Mouse (Mus musculus): ENCODE measurements around the gene BC049352. TPM values are rescaled to one million over a fixed set of nuclear protein-coding genes. Genes with fewer than 3 reads are reported as not detected.

The BC049352 gene
- polyA plus RNA-seq, 1 experiment: not detected

DNA sequence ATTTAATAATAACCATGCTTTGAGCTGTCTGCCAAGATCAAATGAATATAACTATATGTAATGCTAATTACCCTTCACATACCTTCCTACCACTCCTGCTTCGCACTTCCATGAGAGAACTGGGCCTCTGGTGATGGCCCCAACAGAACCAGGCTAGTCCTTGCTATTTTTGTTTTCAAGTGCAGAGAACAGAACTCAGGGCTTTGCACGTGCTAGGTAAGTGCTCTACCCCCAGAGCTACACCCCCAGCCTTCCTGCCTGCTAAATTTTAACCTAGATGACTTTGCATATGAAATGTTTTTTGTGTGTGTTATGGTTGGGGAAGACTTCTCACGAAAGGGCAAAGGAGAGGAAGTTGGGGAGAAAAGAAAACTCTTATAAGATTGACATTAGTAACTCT, 714 bp downstream of the BC049352 start:
- no peak overlapping the region for H3K4me3 ChIP-seq (ENCODE audit: insufficient read depth, poor library complexity, severe bottlenecking)
- no peak overlapping the region for H3ac ChIP-seq (ENCODE audit: control insufficient read depth, insufficient read length, low read depth)
- H3K36me3 ChIP-seq (ENCODE audit: control insufficient read depth, insufficient read depth): no peaks in the 10 kb centered on the region
- H3K27me3 ChIP-seq (ENCODE audit: control insufficient read depth, insufficient read depth, insufficient read length): peaks cover 17% of the 10 kb centered on the region
- no peaks in the 10 kb centered on the region for H3K79me2 ChIP-seq (ENCODE audit: control insufficient read depth, insufficient read depth)
- H3K79me3 ChIP-seq (ENCODE audit: low read depth): no peaks in the 10 kb centered on the region
- no peak for TF ChIP-seq CEBPB (IDR thresholded peaks at IDR 0.05; ENCODE audit: low read depth)
- no peak for TF ChIP-seq MYOD1 (IDR thresholded peaks at IDR 0.05; ENCODE audit: control insufficient read depth, insufficient read length, low read depth)
- no peak for TF ChIP-seq MYOG (IDR thresholded peaks at IDR 0.05; ENCODE audit: control insufficient read depth, extremely low read depth, insufficient read length)
- no peak for TF ChIP-seq MAX (IDR thresholded peaks at IDR 0.05)
- no peak for TF ChIP-seq USF1 (IDR thresholded peaks at IDR 0.05; ENCODE audit: low read depth)
- TF ChIP-seq CTCF (IDR thresholded peaks at IDR 0.05; ENCODE audit: control insufficient read depth, insufficient read depth, insufficient read length): no peak
- TF ChIP-seq FOSL1 (IDR thresholded peaks at IDR 0.05; ENCODE audit: insufficient read depth, low read length, poor library complexity, severe bottlenecking): no peak

DNA sequence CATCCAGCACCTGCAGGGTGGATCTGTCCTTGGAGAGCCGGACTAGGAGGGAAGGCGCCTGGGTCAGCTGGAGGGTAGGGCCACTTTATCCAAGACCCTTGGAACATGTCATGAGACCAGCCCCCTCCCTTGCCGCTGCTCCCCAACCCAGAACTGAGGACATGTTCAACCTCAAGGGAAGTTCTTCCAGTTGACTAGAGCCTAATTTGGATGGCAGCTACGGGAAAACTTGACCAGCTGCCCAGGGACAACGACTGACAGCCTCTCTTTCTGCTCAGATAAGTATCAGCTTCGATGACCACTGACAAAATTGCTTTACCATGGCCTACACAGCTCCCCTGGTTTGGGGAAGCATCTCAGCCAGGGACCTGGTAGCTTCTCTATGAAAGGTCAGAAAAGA, 1.5 kb downstream of the BC049352 start:
- Histone ChIP-seq H3K36me3 (ENCODE audit: control insufficient read depth, insufficient read depth) (no peaks in the 10 kb centered on the region), H3K27me3 (ENCODE audit: control insufficient read depth, insufficient read depth, insufficient read length) (peaks cover 24% of the 10 kb centered on the region)
- TF ChIP-seq FOSL1 (IDR thresholded peaks at IDR 0.05; ENCODE audit: insufficient read depth, low read length, poor library complexity, severe bottlenecking) (no peak), MYOD1 (IDR thresholded peaks at IDR 0.05; ENCODE audit: control insufficient read depth, insufficient read length, low read depth) (no peak), MAX (IDR thresholded peaks at IDR 0.05) (no peak), CEBPB (IDR thresholded peaks at IDR 0.05; ENCODE audit: low read depth) (no peak), USF1 (IDR thresholded peaks at IDR 0.05; ENCODE audit: low read depth) (no peak), MYOG (IDR thresholded peaks at IDR 0.05; ENCODE audit: control insufficient read depth, extremely low read depth, insufficient read length) (no peak), CTCF (IDR thresholded peaks at IDR 0.05; ENCODE audit: control insufficient read depth, insufficient read depth, insufficient read length) (no peak)

DNA sequence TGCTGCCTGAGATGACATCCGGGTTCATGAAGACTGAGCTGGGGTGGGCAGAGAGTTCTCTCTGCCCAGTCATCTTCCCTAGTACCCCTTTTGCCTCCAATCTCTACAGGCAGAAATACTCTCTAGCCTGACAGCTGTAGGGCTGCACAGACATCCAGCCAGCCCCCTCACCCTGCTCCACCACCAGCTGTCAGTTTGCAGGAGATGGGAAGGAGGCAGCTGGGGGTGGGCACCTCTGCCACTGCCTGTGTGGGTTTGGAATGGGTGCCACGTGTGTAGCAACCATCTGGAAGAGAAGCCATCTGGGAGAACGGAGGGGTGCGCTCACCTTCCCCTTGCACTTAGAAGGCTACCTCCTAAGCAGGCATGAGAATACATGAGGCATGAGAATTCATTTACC, 3.4 kb downstream of the BC049352 start:
- no peak overlapping the region for H3K4me3 ChIP-seq (ENCODE audit: insufficient read depth, poor library complexity, severe bottlenecking)
- no peaks in the 10 kb centered on the region for H3K79me2 ChIP-seq (ENCODE audit: control insufficient read depth, insufficient read depth)
- H3K27me3 ChIP-seq (ENCODE audit: control insufficient read depth, insufficient read depth, insufficient read length): peaks cover 24% of the 10 kb centered on the region
- no peaks in the 10 kb centered on the region for H3K79me3 ChIP-seq (ENCODE audit: low read depth)
- H3K36me3 ChIP-seq (ENCODE audit: control insufficient read depth, insufficient read depth): no peaks in the 10 kb centered on the region
- no peak overlapping the region for H3ac ChIP-seq (ENCODE audit: control insufficient read depth, insufficient read length, low read depth)
- no peak for TF ChIP-seq FOSL1 (IDR thresholded peaks at IDR 0.05; ENCODE audit: insufficient read depth, low read length, poor library complexity, severe bottlenecking)

More for the DNA sequence above, 1.5 kb downstream of the BC049352 start:
- no peak overlapping the region for H3K4me3 ChIP-seq (ENCODE audit: insufficient read depth, poor library complexity, severe bottlenecking)
- H3K79me3 ChIP-seq (ENCODE audit: low read depth): no peaks in the 10 kb centered on the region
- H3K79me2 ChIP-seq (ENCODE audit: control insufficient read depth, insufficient read depth): no peaks in the 10 kb centered on the region
- no peak overlapping the region for H3ac ChIP-seq (ENCODE audit: control insufficient read depth, insufficient read length, low read depth)

- Histone ChIP-seq H3K79me3 (ENCODE audit: low read depth) (no peaks in the 10 kb centered on the region), H3K27me3 (ENCODE audit: control insufficient read depth, insufficient read depth, insufficient read length) (peaks cover 15% of the 10 kb centered on the region), H3K4me3 (ENCODE audit: insufficient read depth, poor library complexity, severe bottlenecking) (no peak overlapping the region), H3K79me2 (ENCODE audit: control insufficient read depth, insufficient read depth) (no peaks in the 10 kb centered on the region), H3ac (ENCODE audit: control insufficient read depth, insufficient read length, low read depth) (no peak overlapping the region), H3K36me3 (ENCODE audit: control insufficient read depth, insufficient read depth) (no peaks in the 10 kb centered on the region)
- no peak for TF ChIP-seq USF1 (IDR thresholded peaks at IDR 0.05; ENCODE audit: low read depth)
- TF ChIP-seq FOSL1 (IDR thresholded peaks at IDR 0.05; ENCODE audit: insufficient read depth, low read length, poor library complexity, severe bottlenecking): no peak
- no peak for TF ChIP-seq CEBPB (IDR thresholded peaks at IDR 0.05; ENCODE audit: low read depth)
- TF ChIP-seq MYOG (IDR thresholded peaks at IDR 0.05; ENCODE audit: control insufficient read depth, extremely low read depth, insufficient read length): no peak
- TF ChIP-seq CTCF (IDR thresholded peaks at IDR 0.05; ENCODE audit: control insufficient read depth, insufficient read depth, insufficient read length): no peak
- TF ChIP-seq MAX (IDR thresholded peaks at IDR 0.05): no peak
- TF ChIP-seq MYOD1 (IDR thresholded peaks at IDR 0.05; ENCODE audit: control insufficient read depth, insufficient read length, low read depth): no peak
Observed at GRCm38 (mm10) chr9:45188570-45189563, 7.1 kb downstream of the BC049352 start.

DNA sequence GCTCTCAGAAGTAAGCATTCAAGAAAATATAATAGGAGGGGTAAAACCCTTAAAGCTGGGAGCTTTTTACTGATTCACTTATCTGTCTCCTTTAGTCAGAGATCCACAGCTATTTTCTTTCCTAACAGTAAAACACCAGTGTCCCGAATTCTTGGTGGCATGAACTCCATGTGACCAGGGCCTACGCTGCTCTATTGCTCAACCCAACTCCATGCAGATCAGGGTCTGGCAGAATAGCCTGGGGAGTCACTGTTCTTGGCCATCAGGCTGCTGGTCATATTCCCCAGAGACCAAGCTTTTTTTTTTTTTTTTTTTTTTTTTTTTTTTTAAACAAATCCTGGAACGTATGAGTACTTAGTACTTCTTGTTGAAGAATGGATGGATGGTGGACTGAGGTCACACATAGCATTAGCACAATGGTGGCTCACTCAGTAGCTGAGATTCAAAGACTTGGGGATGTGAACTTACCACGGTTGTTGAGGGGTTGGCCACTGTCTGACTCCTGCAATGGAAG, 7.9 kb downstream of the BC049352 start:
- TF ChIP-seq CEBPB (IDR thresholded peaks at IDR 0.05; ENCODE audit: low read depth) (no peak), USF1 (IDR thresholded peaks at IDR 0.05; ENCODE audit: low read depth) (no peak), MYOD1 (IDR thresholded peaks at IDR 0.05; ENCODE audit: control insufficient read depth, insufficient read length, low read depth) (no peak), MYOG (IDR thresholded peaks at IDR 0.05; ENCODE audit: control insufficient read depth, extremely low read depth, insufficient read length) (no peak), FOSL1 (IDR thresholded peaks at IDR 0.05; ENCODE audit: insufficient read depth, low read length, poor library complexity, severe bottlenecking) (no peak), MAX (IDR thresholded peaks at IDR 0.05) (no peak), CTCF (IDR thresholded peaks at IDR 0.05; ENCODE audit: control insufficient read depth, insufficient read depth, insufficient read length) (no peak)
- no peak overlapping the region for H3ac ChIP-seq (ENCODE audit: control insufficient read depth, insufficient read length, low read depth)
- peaks cover 12% of the 10 kb centered on the region for H3K27me3 ChIP-seq (ENCODE audit: control insufficient read depth, insufficient read depth, insufficient read length)
- no peaks in the 10 kb centered on the region for H3K79me3 ChIP-seq (ENCODE audit: low read depth)
- no peak overlapping the region for H3K4me3 ChIP-seq (ENCODE audit: insufficient read depth, poor library complexity, severe bottlenecking)
- no peaks in the 10 kb centered on the region for H3K36me3 ChIP-seq (ENCODE audit: control insufficient read depth, insufficient read depth)
- H3K79me2 ChIP-seq (ENCODE audit: control insufficient read depth, insufficient read depth): no peaks in the 10 kb centered on the region
